Comparison of ENCODE assay signal across 8 mouse cellular contexts in genomic region chr15:79504707-79505452, GRCm38 (mm10). TPM values are rescaled to one million over a fixed set of nuclear protein-coding genes. Genes with fewer than 3 reads are reported as not detected.
DNase-seq lines count a peak whose midpoint lies in the region; ATAC-seq and TF ChIP-seq lines count a peak whose summit lies in the region.

Gene Kcnj4 (minus strand): TSS chr15:79505241.

- whole genome bisulfite sequencing in kidney, postnatal 0 days, result 1% methylated on average over 43 of the region's 60 CpGs
- under 1% methylated on average over 60 of the region's 60 CpGs for WGBS in embryonic facial prominence, embryonic 10.5 days
- WGBS in intestine, embryonic 14.5 days, result 2% methylated on average over 57 of the region's 60 CpGs
- 2% methylated on average over 60 of the region's 60 CpGs for WGBS in midbrain, embryonic 12.5 days

- TF ChIP-seq CTCF in kidney, postnatal 0 days (IDR thresholded peaks at IDR 0.05; ENCODE audit: low read depth), result no peak

- H3K27me3 ChIP-seq in kidney, postnatal 0 days (ENCODE audit: insufficient read depth, low read length), result peaks cover 41% of the 10 kb centered on the region
- peaks cover 100% of the 10 kb centered on the region for H3K27me3 ChIP-seq in embryonic facial prominence, embryonic 10.5 days (replicated peaks; ENCODE audit: low read depth, poor library complexity, severe bottlenecking)
- H3K27me3 ChIP-seq in intestine, embryonic 14.5 days (replicated peaks; ENCODE audit: control insufficient read depth, insufficient read depth, low read length), result peaks cover 82% of the 10 kb centered on the region
- H3K27me3 ChIP-seq in midbrain, embryonic 12.5 days, result peaks cover 99% of the 10 kb centered on the region

- H3K9ac ChIP-seq in kidney, postnatal 0 days (ENCODE audit: low read depth, low read length), result peak within 1 kb of the TSS; percentile 62
- peak within 1 kb of the TSS; percentile 41 for H3K9ac ChIP-seq in intestine, embryonic 14.5 days (ENCODE audit: low read length)
- H3K9ac ChIP-seq in midbrain, embryonic 12.5 days (replicated peaks), result peak within 1 kb of the TSS; percentile 61

- no peak for DNase-seq in kidney, postnatal 0 days (ENCODE audit: low spot score)
- DNase-seq in kidney, postnatal 4 days, result no peak
- DNase-seq in embryonic facial prominence, embryonic 10.5 days (ENCODE audit: low spot score), result no peak
- peak; percentile 74 for DNase-seq in intestine, embryonic 14.5 days (ENCODE audit: low spot score)
- DNase-seq in right cerebral cortex, postnatal 36 days (ENCODE audit: low spot score in 2 of 2), result no peak
- DNase-seq in cerebellum, adult 9-11 months, result no peak
- no peak for DNase-seq in kidney, adult 18-20 months

- H3K27ac ChIP-seq in kidney, postnatal 0 days, result no peak within 1 kb of the TSS
- peak within 1 kb of the TSS; percentile 77 for H3K27ac ChIP-seq in embryonic facial prominence, embryonic 10.5 days (replicated peaks)
- H3K27ac ChIP-seq in intestine, embryonic 14.5 days (ENCODE audit: low read depth), result no peak within 1 kb of the TSS
- no peak within 1 kb of the TSS for H3K27ac ChIP-seq in midbrain, embryonic 12.5 days (replicated peaks)

- H3K4me1 ChIP-seq in kidney, postnatal 0 days (replicated peaks; ENCODE audit: insufficient read depth, low read length), result peaks cover 10% of the 10 kb centered on the region; the same call in 1 of the 2 replicates
- peaks cover 33% of the 10 kb centered on the region for H3K4me1 ChIP-seq in embryonic facial prominence, embryonic 10.5 days
- peaks cover 10% of the 10 kb centered on the region for H3K4me1 ChIP-seq in intestine, embryonic 14.5 days (replicated peaks; ENCODE audit: control insufficient read depth, insufficient read depth, low read length)
- peaks cover 29% of the 10 kb centered on the region for H3K4me1 ChIP-seq in midbrain, embryonic 12.5 days

- H3K4me2 ChIP-seq in kidney, postnatal 0 days (ENCODE audit: low read length), result peak within 1 kb of the TSS; percentile 99
- H3K4me2 ChIP-seq in intestine, embryonic 14.5 days (ENCODE audit: low read length), result peak within 1 kb of the TSS; percentile 100
- peak within 1 kb of the TSS; percentile 99 for H3K4me2 ChIP-seq in midbrain, embryonic 12.5 days (replicated peaks)

- H3K36me3 ChIP-seq in kidney, postnatal 0 days (ENCODE audit: insufficient read depth, low read length), result no peaks in the 10 kb centered on the region
- no peaks in the 10 kb centered on the region for H3K36me3 ChIP-seq in embryonic facial prominence, embryonic 10.5 days (replicated peaks)
- H3K36me3 ChIP-seq in intestine, embryonic 14.5 days (ENCODE audit: control insufficient read depth, insufficient read depth, low read length), result no peaks in the 10 kb centered on the region
- no peaks in the 10 kb centered on the region for H3K36me3 ChIP-seq in midbrain, embryonic 12.5 days

- no peak for ATAC-seq in kidney, postnatal 0 days (replicated peaks; ENCODE audit: low FRiP score, low read depth)
- ATAC-seq in intestine, embryonic 14.5 days (replicated peaks; ENCODE audit: low FRiP score, low TSS enrichment, low read depth), result no peak; the same call in 1 of the 2 replicates
- ATAC-seq in midbrain, embryonic 12.5 days (ENCODE audit: low FRiP score, low read depth), result peak; percentile 11; the same call in 1 of the 2 replicates

- H3K4me3 ChIP-seq in kidney, postnatal 0 days (replicated peaks; ENCODE audit: low read depth, low read length), result peak within 1 kb of the TSS; percentile 55
- H3K4me3 ChIP-seq in embryonic facial prominence, embryonic 10.5 days, result peak within 1 kb of the TSS; percentile 70
- H3K4me3 ChIP-seq in intestine, embryonic 14.5 days (ENCODE audit: low read depth, low read length), result peak within 1 kb of the TSS; percentile 50
- H3K4me3 ChIP-seq in midbrain, embryonic 12.5 days, result peak within 1 kb of the TSS; percentile 57

- H3K9me3 ChIP-seq in kidney, postnatal 0 days (replicated peaks; ENCODE audit: low read length), result no peaks in the 10 kb centered on the region
- no peaks in the 10 kb centered on the region for H3K9me3 ChIP-seq in embryonic facial prominence, embryonic 10.5 days
- no peaks in the 10 kb centered on the region for H3K9me3 ChIP-seq in intestine, embryonic 14.5 days (ENCODE audit: control insufficient read depth, low read length)
- no peaks in the 10 kb centered on the region for H3K9me3 ChIP-seq in midbrain, embryonic 12.5 days

RNA-seq across cellular contexts. Expression of gene Kcnj4, which starts in this region (rescaled TPM):
- 0.11 TPM in 1 of 2 replicates, not detected in the other for polyA plus RNA-seq in kidney, postnatal 0 days (2015; fragmentation: Nextera tagmentation; extraction: Ambion mirVana)
- not detected in 2 replicates for polyA plus RNA-seq in embryonic facial prominence, embryonic 10.5 days (2016; fragmentation: Nextera tagmentation; extraction: Ambion mirVana)
- polyA plus RNA-seq in intestine, embryonic 14.5 days (2014; fragmentation: Nextera tagmentation; extraction: Ambion mirVana), result 0.08 TPM in 1 of 2 replicates, not detected in the other
- polyA plus RNA-seq in midbrain, embryonic 12.5 days (2016; fragmentation: Nextera tagmentation; extraction: Ambion mirVana), result not detected in 2 replicates

Comparison
In these comparisons a context has a peak if more than half of its experiments do, and no peak if none do; other contexts are left out.
1. Peak in DNase-seq, H3K4me3 ChIP-seq, H3K9ac ChIP-seq and H3K4me2 ChIP-seq in intestine, embryonic 14.5 days; RNA of the gene not detected or under 1 TPM.
2. Peak in ATAC-seq, H3K4me3 ChIP-seq, H3K9ac ChIP-seq and H3K4me2 ChIP-seq in midbrain, embryonic 12.5 days; RNA of the gene not detected or under 1 TPM.